Comparison of ENCODE assay signal across 8 mouse cellular contexts in the genomic region with DNA sequence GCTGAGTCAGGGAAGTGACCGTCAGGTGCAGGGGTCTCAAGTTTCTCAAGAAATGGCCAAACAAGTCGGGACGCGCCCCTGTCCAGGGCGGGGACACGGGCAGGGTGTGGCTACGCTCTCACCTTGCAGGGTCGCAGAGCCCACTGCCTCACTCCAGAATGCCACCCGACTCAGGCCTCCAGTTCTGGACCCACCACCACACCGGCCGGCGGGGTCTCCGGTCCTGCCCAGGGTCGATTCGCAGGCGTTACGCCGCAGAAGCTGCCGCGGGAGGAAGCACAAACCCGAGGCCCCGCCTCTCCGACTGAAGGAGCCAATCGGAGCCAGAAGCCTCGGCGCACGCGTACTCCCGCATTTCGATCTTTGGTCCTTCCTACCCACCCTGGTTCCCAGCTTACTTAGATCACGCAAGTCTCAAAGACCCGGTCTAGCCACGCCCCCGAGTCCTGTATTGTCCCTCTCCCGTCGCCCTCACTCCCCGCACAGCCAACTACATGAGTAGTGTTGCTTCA. TPM values are rescaled to one million over a fixed set of nuclear protein-coding genes. Genes with fewer than 3 reads are reported as not detected.
DNase-seq lines count a peak whose midpoint lies in the region; ATAC-seq and TF ChIP-seq lines count a peak whose summit lies in the region.

A gene (minus strand): TSS at position 306 of the 512 bp plus-strand sequence.

- H3K4me1 ChIP-seq in E14TG2a.4 (replicated peaks; ENCODE audit: low read depth, low read length), result peaks cover 79% of the 10 kb centered on the region
- H3K4me1 ChIP-seq in forebrain, embryonic 12.5 days, result peaks cover 52% of the 10 kb centered on the region
- H3K4me1 ChIP-seq in heart, postnatal 0 days (ENCODE audit: control insufficient read depth, insufficient read depth), result peaks cover 19% of the 10 kb centered on the region
- H3K4me1 ChIP-seq in liver, embryonic 16.5 days (ENCODE audit: control insufficient read depth, low read depth, low read length), result peaks cover 48% of the 10 kb centered on the region
- peaks cover 62% of the 10 kb centered on the region for H3K4me1 ChIP-seq in neural tube, embryonic 13.5 days (replicated peaks)
- peaks cover 19% of the 10 kb centered on the region for H3K4me1 ChIP-seq in testis, adult 2 months (ENCODE audit: control insufficient read depth, insufficient read depth, low read length)

- peak within 1 kb of the TSS; percentile 65 for H3K27ac ChIP-seq in forebrain, embryonic 12.5 days
- H3K27ac ChIP-seq in heart, postnatal 0 days (ENCODE audit: low read depth), result peak within 1 kb of the TSS; percentile 22
- H3K27ac ChIP-seq in liver, embryonic 16.5 days (ENCODE audit: low read length), result peak within 1 kb of the TSS; percentile 69
- peak within 1 kb of the TSS; percentile 78 for H3K27ac ChIP-seq in neural tube, embryonic 13.5 days (replicated peaks)
- peak within 1 kb of the TSS; percentile 78 for H3K27ac ChIP-seq in testis, adult 2 months (ENCODE audit: control insufficient read depth, insufficient read depth, low read depth, low read length)

- ATAC-seq in forebrain, embryonic 12.5 days (ENCODE audit: low FRiP score), result peak; percentile 91
- peak; percentile 76 for ATAC-seq in heart, postnatal 0 days (ENCODE audit: insufficient read depth, low read depth)
- peak; percentile 78 for ATAC-seq in liver, embryonic 16.5 days (ENCODE audit: low read depth)
- ATAC-seq in neural tube, embryonic 13.5 days (ENCODE audit: low read depth), result peak; percentile 89

- no peak for TF ChIP-seq EP300 in heart, postnatal 0 days (IDR thresholded peaks at IDR 0.05; ENCODE audit: low read depth)

- peak; percentile 84 for TF ChIP-seq POLR2A in testis, adult 2 months (IDR thresholded peaks at IDR 0.05; ENCODE audit: control insufficient read depth, low read depth, low read length)

- H3K4me3 ChIP-seq in E14TG2a.4 (replicated peaks; ENCODE audit: low read length), result peak within 1 kb of the TSS; percentile 93
- H3K4me3 ChIP-seq in forebrain, embryonic 12.5 days (replicated peaks), result peak within 1 kb of the TSS; percentile 79
- H3K4me3 ChIP-seq in heart, postnatal 0 days (ENCODE audit: low read depth, low read length), result peak within 1 kb of the TSS; percentile 83
- peak within 1 kb of the TSS; percentile 73 for H3K4me3 ChIP-seq in liver, embryonic 16.5 days (ENCODE audit: low read depth, low read length)
- peak within 1 kb of the TSS; percentile 69 for H3K4me3 ChIP-seq in neural tube, embryonic 13.5 days
- H3K4me3 ChIP-seq in testis, adult 2 months (ENCODE audit: control insufficient read depth, low read depth, low read length), result peak within 1 kb of the TSS; percentile 95

- peak within 1 kb of the TSS; percentile 72 for H3K4me2 ChIP-seq in forebrain, embryonic 12.5 days
- H3K4me2 ChIP-seq in heart, postnatal 0 days (ENCODE audit: low read depth, low read length), result peak within 1 kb of the TSS; percentile 94
- H3K4me2 ChIP-seq in liver, embryonic 16.5 days (ENCODE audit: low read depth, low read length), result peak within 1 kb of the TSS; percentile 85
- H3K4me2 ChIP-seq in neural tube, embryonic 13.5 days, result peak within 1 kb of the TSS; percentile 80

- TF ChIP-seq CTCF in E14TG2a.4 (conservative IDR thresholded peaks at IDR 0.05; ENCODE audit: low read length), result no peak
- no peak for TF ChIP-seq CTCF in heart, postnatal 0 days (IDR thresholded peaks at IDR 0.05; ENCODE audit: low read depth)
- no peak for TF ChIP-seq CTCF in testis, adult 2 months (IDR thresholded peaks at IDR 0.05; ENCODE audit: control insufficient read depth, insufficient read depth, insufficient replicate concordance, low read depth, low read length)

- H3K27me3 ChIP-seq in E14TG2a.4 (ENCODE audit: insufficient read depth, low read length), result no peaks in the 10 kb centered on the region
- no peaks in the 10 kb centered on the region for H3K27me3 ChIP-seq in forebrain, embryonic 12.5 days
- no peaks in the 10 kb centered on the region for H3K27me3 ChIP-seq in heart, postnatal 0 days (ENCODE audit: control insufficient read depth, insufficient read depth, low read length)
- no peaks in the 10 kb centered on the region; the same call in 1 of the 2 replicates for H3K27me3 ChIP-seq in liver, embryonic 16.5 days (ENCODE audit: control insufficient read depth, insufficient read depth, low read depth, low read length)
- no peaks in the 10 kb centered on the region for H3K27me3 ChIP-seq in neural tube, embryonic 13.5 days
- H3K27me3 ChIP-seq in testis, adult 2 months (ENCODE audit: control insufficient read depth, insufficient read depth, low read length), result no peaks in the 10 kb centered on the region

- under 1% methylated on average over 37 of the region's 37 CpGs for WGBS in forebrain, embryonic 12.5 days
- WGBS in heart, postnatal 0 days, result under 1% methylated on average over 37 of the region's 37 CpGs
- WGBS in liver, embryonic 16.5 days (ENCODE audit: insufficient replicate concordance), result under 1% methylated on average over 37 of the region's 37 CpGs
- under 1% methylated on average over 37 of the region's 37 CpGs for WGBS in neural tube, embryonic 13.5 days

- peak within 1 kb of the TSS; percentile 78 for H3K9ac ChIP-seq in forebrain, embryonic 12.5 days
- peak within 1 kb of the TSS; percentile 81 for H3K9ac ChIP-seq in heart, postnatal 0 days (replicated peaks; ENCODE audit: low read depth, low read length)
- peak within 1 kb of the TSS; percentile 80 for H3K9ac ChIP-seq in liver, embryonic 16.5 days (ENCODE audit: low read depth, low read length)
- peak within 1 kb of the TSS; percentile 86 for H3K9ac ChIP-seq in neural tube, embryonic 13.5 days

- H3K36me3 ChIP-seq in E14TG2a.4 (ENCODE audit: insufficient read depth, low read length), result peaks cover 32% of the 10 kb centered on the region
- H3K36me3 ChIP-seq in forebrain, embryonic 12.5 days (replicated peaks), result peaks cover 14% of the 10 kb centered on the region; the same call in 1 of the 2 replicates
- H3K36me3 ChIP-seq in heart, postnatal 0 days (replicated peaks; ENCODE audit: control insufficient read depth, insufficient read depth, low read length), result 0 out of 2 replicates have a peak, but pooled peaks cover 4% of the 10 kb centered on the region
- H3K36me3 ChIP-seq in liver, embryonic 16.5 days (ENCODE audit: control insufficient read depth, insufficient read depth), result no peaks in the 10 kb centered on the region; the same call in 1 of the 2 replicates
- H3K36me3 ChIP-seq in neural tube, embryonic 13.5 days, result peaks cover 5% of the 10 kb centered on the region; the same call in 1 of the 2 replicates
- H3K36me3 ChIP-seq in testis, adult 2 months (ENCODE audit: control insufficient read depth, insufficient read depth, low read length), result no peaks in the 10 kb centered on the region

- no peaks in the 10 kb centered on the region for H3K9me3 ChIP-seq in E14TG2a.4 (ENCODE audit: low read length)
- no peaks in the 10 kb centered on the region for H3K9me3 ChIP-seq in forebrain, embryonic 12.5 days
- H3K9me3 ChIP-seq in heart, postnatal 0 days (replicated peaks; ENCODE audit: control insufficient read depth, low read length), result no peaks in the 10 kb centered on the region
- no peaks in the 10 kb centered on the region for H3K9me3 ChIP-seq in liver, embryonic 16.5 days (replicated peaks; ENCODE audit: control insufficient read depth, low read length)
- H3K9me3 ChIP-seq in neural tube, embryonic 13.5 days, result no peaks in the 10 kb centered on the region

- DNase-seq in c-Kit-positive CD71-positive TER-119-positive erythroid progenitor cells, embryonic 14.5 days (ENCODE audit: low spot score), result peak; percentile 87
- peak; percentile 97 for DNase-seq in heart, postnatal 0 days (ENCODE audit: low spot score)
- DNase-seq in kidney, postnatal 4 days, result peak; percentile 97 to 98

RNA-seq across cellular contexts. Expression of the gene that starts here (rescaled TPM):
- 25.6 and 25.9 TPM in 2 replicates for polyA plus RNA-seq in forebrain, embryonic 12.5 days (2016; fragmentation: Nextera tagmentation; extraction: Ambion mirVana)
- 29.1 and 53.8 TPM in 2 replicates for total RNA-seq in heart, postnatal 0 days (2014; rRNA removed; ENCODE audit: low replicate concordance)
- 12.8 and 14.9 TPM in 2 replicates for polyA plus RNA-seq in heart, postnatal 0 days (2015; fragmentation: Nextera tagmentation; extraction: Ambion mirVana)
- 13.9 and 14.0 TPM in 2 replicates for polyA plus RNA-seq in liver, embryonic 16.5 days (2015; fragmentation: Nextera tagmentation; extraction: Ambion mirVana)
- 21.1 and 23.3 TPM in 2 replicates for polyA plus RNA-seq in neural tube, embryonic 13.5 days (2015; fragmentation: Nextera tagmentation; extraction: Ambion mirVana)
- 25.3 and 28.1 TPM in 2 replicates for polyA plus RNA-seq in testis, adult 2 months (2012; rRNA removed)

Comparison
In these comparisons a context has a peak if more than half of its experiments do, and no peak if none do; other contexts are left out.
1. Peak in every context shown above with its lines: DNase-seq, ATAC-seq, H3K4me3 ChIP-seq and H3K27ac ChIP-seq.
2. H3K27ac ChIP-seq: peak in every context shown above with its lines; median percentile 78 in neural tube, embryonic 13.5 days; 78 in testis, adult 2 months; 69 in liver, embryonic 16.5 days; 65 in forebrain, embryonic 12.5 days; 22 in heart, postnatal 0 days.